Mouse (Mus musculus) ES-Bruce4 (cell line): ENCODE data around the gene Ddx19a. TPM values are rescaled to one million over a fixed set of nuclear protein-coding genes. Genes with fewer than 3 reads are reported as not detected.

Source experiments
- H3K27ac ChIP-seq: 2 replicates; pipeline ENCODE4 v1.5.1; 2012; ENCODE audit warnings: low read length, inconsistent platforms; ENCODE audit not compliant: insufficient read depth
- H3K27me3 ChIP-seq: 2 replicates; pipeline ENCODE4 v1.6.1; 2012; ENCODE audit warnings: mild to moderate bottlenecking, low read length, inconsistent platforms; ENCODE audit not compliant: control insufficient read depth, poor library complexity, insufficient read depth, severe bottlenecking
- H3K36me3 ChIP-seq: 2 replicates; pipeline ENCODE4 v1.6.1; 2012; ENCODE audit warnings: inconsistent platforms, mild to moderate bottlenecking, low read length, moderate library complexity; ENCODE audit not compliant: control insufficient read depth, poor library complexity, insufficient read depth, severe bottlenecking
- H3K4me1 ChIP-seq: one replicate; pipeline ENCODE4 v1.8.1; 2011; ENCODE audit warnings: low read length; ENCODE audit not compliant: control insufficient read depth, insufficient read depth
- H3K4me3 ChIP-seq: 2 replicates; pipeline ENCODE4 v1.5.1; 2011; ENCODE audit warnings: low read depth, mild to moderate bottlenecking, low read length
- H3K9ac ChIP-seq: 2 replicates; pipeline ENCODE4 v1.6.1; 2012; ENCODE audit warnings: low read depth, mild to moderate bottlenecking, inconsistent platforms; ENCODE audit not compliant: poor library complexity, severe bottlenecking
- H3K9me3 ChIP-seq: replicated peaks from 2 replicates; pipeline ENCODE4 v1.6.1; 2012; ENCODE audit warnings: mild to moderate bottlenecking, low read length, inconsistent platforms; ENCODE audit not compliant: control insufficient read depth, poor library complexity, insufficient read depth, severe bottlenecking
- CTCF ChIP-seq: IDR thresholded peaks from one replicate; pipeline ENCODE4 v1.8.1; 2011; ENCODE audit warnings: low read depth, low read length
- EP300 ChIP-seq: IDR thresholded peaks from 2 replicates; pipeline ENCODE4 v1.6.1; 2011; ENCODE audit warnings: low read depth, low read length; ENCODE audit not compliant: insufficient read depth
- POLR2A ChIP-seq: IDR thresholded peaks from one replicate; pipeline ENCODE4 v1.8.1; 2011; ENCODE audit warnings: low read length; ENCODE audit not compliant: insufficient read depth
- polyA plus RNA-seq: library from polyadenylated mRNA; stranded (reverse); fragments of >200 nt; gene quantifications from 2 replicates; pipeline ENCODE4 v1.2.4, GENCODE M21; 2011; ENCODE audit warnings: low read depth; ENCODE audit not compliant: missing spikeins, insufficient read depth, insufficient read length

Gene Ddx19a
- polyA plus RNA-seq, 1 experiment: 71.7 TPM

- Histone ChIP-seq H3K36me3 (no peaks in the 10 kb centered on the region), H3K4me3 (no peak overlapping the region), H3K4me1 (peaks cover 3% of the 10 kb centered on the region), H3K9ac (no peak overlapping the region), H3K27ac (no peak overlapping the region), H3K27me3 (no peaks in the 10 kb centered on the region), H3K9me3 (no peaks in the 10 kb centered on the region)
- TF ChIP-seq EP300 (no peak), POLR2A (no peak), CTCF (no peak)
Measured at GRCm38 (mm10) chr8:110929066-110929465, 68.5 kb downstream of the Ddx19a start.

GRCm38 (mm10) chr8:110928435-110928834 lies 69.2 kb downstream of the Ddx19a start:
- peaks cover 3% of the 10 kb centered on the region for H3K4me1 ChIP-seq
- H3K27me3 ChIP-seq: no peaks in the 10 kb centered on the region
- H3K27ac ChIP-seq: no peak overlapping the region
- no peak overlapping the region for H3K4me3 ChIP-seq
- H3K36me3 ChIP-seq: no peaks in the 10 kb centered on the region
- H3K9me3 ChIP-seq: no peaks in the 10 kb centered on the region
- no peak for TF ChIP-seq EP300
- no peak for TF ChIP-seq CTCF
- TF ChIP-seq POLR2A: no peak
- H3K9ac ChIP-seq: no peak overlapping the region

GRCm38 (mm10) chr8:110926690-110927089 lies 70.9 kb downstream of the Ddx19a start:
- no peak overlapping the region for H3K9ac ChIP-seq
- no peaks in the 10 kb centered on the region for H3K9me3 ChIP-seq
- no peaks in the 10 kb centered on the region for H3K36me3 ChIP-seq
- no peak overlapping the region for H3K27ac ChIP-seq
- peaks cover 8% of the 10 kb centered on the region for H3K4me1 ChIP-seq
- TF ChIP-seq POLR2A (no peak), CTCF (no peak), EP300 (no peak)
- no peaks in the 10 kb centered on the region for H3K27me3 ChIP-seq
- H3K4me3 ChIP-seq: no peak overlapping the region

- H3K9ac ChIP-seq: no peak overlapping the region
- H3K4me1 ChIP-seq: peaks cover 13% of the 10 kb centered on the region
- TF ChIP-seq CTCF (no peak), POLR2A (no peak), EP300 (no peak)
- H3K9me3 ChIP-seq: no peaks in the 10 kb centered on the region
- H3K27me3 ChIP-seq: no peaks in the 10 kb centered on the region
- no peak overlapping the region for H3K4me3 ChIP-seq
- H3K36me3 ChIP-seq: no peaks in the 10 kb centered on the region
- H3K27ac ChIP-seq: no peak overlapping the region
Measured at GRCm38 (mm10) chr8:110925691-110926140, 71.9 kb downstream of the Ddx19a start.

Other genes with a start within 250 kb of the Ddx19a start
- gene Il34, start 191.9 kb downstream of the Ddx19a start, polyA plus RNA-seq: 0.34 and 1.0 TPM in 2 replicates
- 48.2 and 50.7 TPM in 2 replicates for gene Cog4, start 151.2 kb downstream of the Ddx19a start, polyA plus RNA-seq
- gene Sf3b3, start 151.0 kb downstream of the Ddx19a start, polyA plus RNA-seq: 203 and 206 TPM in 2 replicates
- 14.8 and 16.7 TPM in 2 replicates for gene Fuk, start 95.3 kb downstream of the Ddx19a start, polyA plus RNA-seq
- 7.1 and 8.6 TPM in 2 replicates for gene St3gal2, start 77.9 kb downstream of the Ddx19a start, polyA plus RNA-seq
- gene Ddx19b, start 34.0 kb upstream of the Ddx19a start, polyA plus RNA-seq: 23.5 and 24.8 TPM in 2 replicates
- gene Aars, start 35.3 kb upstream of the Ddx19a start, polyA plus RNA-seq: 146 and 153 TPM in 2 replicates
- gene Exosc6, start 58.5 kb upstream of the Ddx19a start, polyA plus RNA-seq: not detected in 2 replicates
- not detected in 2 replicates for gene Clec18a, start 94.6 kb upstream of the Ddx19a start, polyA plus RNA-seq
- 19.0 and 22.4 TPM in 2 replicates for gene Pdpr, start 96.8 kb upstream of the Ddx19a start, polyA plus RNA-seq